Mouse (Mus musculus) ZHBTc4 (cell line): ENCODE results near the gene Zbtb42.

ENCODE experiments used
- DNase-seq: peaks from one replicate; pipeline ENCODE4 v3.0.0-alpha.2; 2011; ENCODE audit warnings: low read depth, low spot score

Gene Zbtb42

GRCm38 (mm10) chr12:112661327-112661605 lies 17.4 kb upstream of the Zbtb42 start:
- DNase-seq, result no peak

- no peak for DNase-seq
Observed at GRCm38 (mm10) chr12:112661851-112662250, 16.8 kb upstream of the Zbtb42 start.

GRCm38 (mm10) chr12:112663303-112663702 lies 15.3 kb upstream of the Zbtb42 start:
- DNase-seq, result no peak

- DNase-seq, result no peak
Observed at GRCm38 (mm10) chr12:112663716-112664115, 14.9 kb upstream of the Zbtb42 start.

GRCm38 (mm10) chr12:112664124-112664523 lies 14.5 kb upstream of the Zbtb42 start:
- no peak for DNase-seq

- no peak for DNase-seq
Observed at GRCm38 (mm10) chr12:112664656-112665055, 14.0 kb upstream of the Zbtb42 start.

- DNase-seq, result no peak
Observed at GRCm38 (mm10) chr12:112665445-112665844, 13.2 kb upstream of the Zbtb42 start.

- DNase-seq, result no peak
Observed at GRCm38 (mm10) chr12:112665881-112666544, 12.6 kb upstream of the Zbtb42 start.

GRCm38 (mm10) chr12:112667619-112668297 lies 10.9 kb upstream of the Zbtb42 start:
- DNase-seq, result no peak

GRCm38 (mm10) chr12:112670718-112671393 lies 7.8 kb upstream of the Zbtb42 start:
- DNase-seq, result no peak

GRCm38 (mm10) chr12:112671891-112672290 lies 6.7 kb upstream of the Zbtb42 start:
- peak; percentile 82 for DNase-seq

GRCm38 (mm10) chr12:112672744-112673575 lies 5.7 kb upstream of the Zbtb42 start:
- DNase-seq, result peak; percentile 61

- no peak for DNase-seq
Observed at GRCm38 (mm10) chr12:112673576-112674091, 5.0 kb upstream of the Zbtb42 start.

GRCm38 (mm10) chr12:112674132-112675011 lies 4.3 kb upstream of the Zbtb42 start, which contains the start of gene Akt1:
Gene Akt1, minus strand, starts transcription at chr12:112674884.
- DNase-seq, result peak; percentile 55

GRCm38 (mm10) chr12:112675245-112676035 lies 3.2 kb upstream of the Zbtb42 start:
- peak; percentile 92 for DNase-seq

GRCm38 (mm10) chr12:112677076-112677475 lies 1.6 kb upstream of the Zbtb42 start:
- no peak for DNase-seq

GRCm38 (mm10) chr12:112677943-112678554 lies 579 bp upstream of the Zbtb42 start:
- DNase-seq, result no peak

GRCm38 (mm10) chr12:112679027-112679996 lies 684 bp downstream of the Zbtb42 start:
- DNase-seq, result peak; percentile 67
